Mouse (Mus musculus) limb, embryonic 15.5 days (tissue): ENCODE measurements around the gene Pitx3. TPM values are rescaled to one million over a fixed set of nuclear protein-coding genes. Genes with fewer than 3 reads are reported as not detected.
"Not testable (repeated sequence)": the region's sequence is repeated elsewhere in the genome, so short reads cannot be mapped to it uniquely, and the experiment has no call there.

ENCODE experiments used
- ATAC-seq: fragments of 200-750 bp; cut with Nextera tagmentation; 2 replicates; pipeline ENCODE4 v1.8.0; 2017; ENCODE audit warnings: low read depth, moderate TSS enrichment; ENCODE audit not compliant: insufficient number of reproducible peaks, low FRiP score, low TSS enrichment
- H3K27ac ChIP-seq: fragments of 300-500 bp; sonication (generic); 2 replicates; pipeline ENCODE4 v1.5.1; 2015; ENCODE audit warnings: moderate library complexity, mild to moderate bottlenecking, inconsistent platforms
- H3K27me3 ChIP-seq: fragments of 300-500 bp; sonication (generic); 2 replicates; pipeline ENCODE4 v1.6.1; 2015; ENCODE audit warnings: inconsistent platforms
- H3K36me3 ChIP-seq: fragments of 300-500 bp; sonication (generic); 2 replicates; pipeline ENCODE4 v1.6.1; 2015; ENCODE audit warnings: inconsistent platforms
- H3K4me1 ChIP-seq: fragments of 300-500 bp; sonication (generic); 2 replicates; pipeline ENCODE4 v1.6.1; 2015; ENCODE audit warnings: inconsistent platforms
- H3K4me2 ChIP-seq: fragments of 300-500 bp; sonication (generic); 2 replicates; pipeline ENCODE4 v1.6.1; 2015; ENCODE audit warnings: mild to moderate bottlenecking, inconsistent platforms
- H3K4me3 ChIP-seq: fragments of 300-500 bp; sonication (generic); 2 replicates; pipeline ENCODE4 v1.5.1; 2015; ENCODE audit warnings: mild to moderate bottlenecking, inconsistent platforms
- H3K9ac ChIP-seq: fragments of 300-500 bp; sonication (generic); 2 replicates; pipeline ENCODE4 v1.6.1; 2015; ENCODE audit warnings: inconsistent platforms
- H3K9me3 ChIP-seq: fragments of 300-500 bp; sonication (generic); 2 replicates; pipeline ENCODE4 v1.6.1; 2016; ENCODE audit warnings: inconsistent platforms
- WGBS: fragments of 180-500 bp; shearing (Covaris S2); methylation state at CpG from one replicate; pipeline ENCODE4 v1.1.7; 2015; 5-methylcytosine and 5-hydroxymethylcytosine counted together
- polyA plus RNA-seq: library from polyadenylated mRNA; unstranded; fragments of >200 nt; fragmentation: Nextera tagmentation; extraction: Ambion mirVana; gene quantifications from 2 replicates; pipeline ENCODE4 v1.2.1, GENCODE M21; 2015

Gene Pitx3
- polyA plus RNA-seq, 1 experiment from 2014 or later = 5.4 TPM

DNA sequence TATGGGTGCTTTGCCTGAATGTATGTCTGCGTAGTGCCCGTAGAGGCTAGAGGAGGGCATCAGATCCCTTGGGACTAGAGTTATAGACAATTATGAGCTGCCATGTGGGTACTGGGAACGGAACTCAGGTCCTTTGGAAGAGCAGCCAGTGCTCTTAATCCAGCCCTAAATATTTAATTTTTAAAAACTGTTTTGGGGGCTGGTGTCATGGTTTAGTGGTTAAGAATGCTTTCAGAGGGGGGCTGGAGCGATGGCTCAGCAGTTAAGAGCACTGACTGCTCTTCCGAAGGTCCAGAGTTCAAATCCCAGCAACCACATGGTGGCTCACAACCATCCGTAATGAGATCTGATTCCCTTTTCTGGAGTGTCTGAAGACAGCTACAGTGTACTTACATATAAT lies 18.4 kb downstream of the Pitx3 start:
- H3K9me3 ChIP-seq, ATAC-seq, H3K27ac ChIP-seq, H3K4me2 ChIP-seq, H3K9ac ChIP-seq, H3K4me3 ChIP-seq, H3K36me3 ChIP-seq, H3K4me1 ChIP-seq: not testable (repeated sequence)
- WGBS = 69% methylated on average over 6 of the region's 6 CpGs
- H3K27me3 ChIP-seq = peaks cover 50% of the 10 kb centered on the region

GRCm38 (mm10) chr19:46126301-46126700 lies 21.8 kb downstream of the Pitx3 start:
- H3K4me3 ChIP-seq = no peak overlapping the region
- no peaks in the 10 kb centered on the region for H3K9me3 ChIP-seq
- 84% methylated on average over 4 of the region's 4 CpGs for WGBS
- H3K4me1 ChIP-seq = no peaks in the 10 kb centered on the region; the same call in 1 of the 2 replicates
- no peak for ATAC-seq
- no peak overlapping the region for H3K9ac ChIP-seq
- H3K27me3 ChIP-seq = peaks cover 19% of the 10 kb centered on the region
- H3K36me3 ChIP-seq = no peaks in the 10 kb centered on the region
- no peak overlapping the region for H3K27ac ChIP-seq
- no peak overlapping the region for H3K4me2 ChIP-seq

DNA sequence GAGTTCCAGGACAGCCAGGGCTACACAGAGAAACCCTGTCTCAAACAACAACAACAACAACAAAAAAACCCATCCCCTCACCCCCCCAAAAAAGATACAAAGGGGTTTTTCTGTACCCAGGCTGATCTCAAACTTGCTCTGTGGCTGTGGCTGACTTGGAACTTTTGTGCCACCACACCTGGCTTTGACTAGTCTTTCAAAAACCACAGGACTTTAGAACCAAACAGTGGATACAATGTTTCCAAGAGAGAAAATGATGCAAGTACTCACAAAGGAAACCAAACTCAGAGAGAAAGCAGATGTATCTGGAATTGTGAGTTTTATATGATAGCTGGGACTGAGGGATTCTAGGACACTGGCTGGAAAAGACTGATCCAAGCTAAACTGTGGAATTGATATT lies 23.5 kb downstream of the Pitx3 start:
- no peaks in the 10 kb centered on the region for H3K4me1 ChIP-seq
- H3K36me3 ChIP-seq = no peaks in the 10 kb centered on the region
- no peak for ATAC-seq
- H3K27ac ChIP-seq = no peak overlapping the region
- H3K9me3 ChIP-seq = no peaks in the 10 kb centered on the region
- no peak overlapping the region for H3K4me2 ChIP-seq
- peaks cover 5% of the 10 kb centered on the region; the same call in 1 of the 2 replicates for H3K27me3 ChIP-seq
- no peak overlapping the region for H3K4me3 ChIP-seq
- H3K9ac ChIP-seq = no peak overlapping the region

- Histone ChIP-seq H3K9me3 (no peaks in the 10 kb centered on the region), H3K27ac (no peak overlapping the region), H3K4me3 (no peak overlapping the region), H3K27me3 (peaks cover 5% of the 10 kb centered on the region; the same call in 1 of the 2 replicates), H3K4me2 (no peak overlapping the region), H3K36me3 (no peaks in the 10 kb centered on the region), H3K9ac (no peak overlapping the region), H3K4me1 (no peaks in the 10 kb centered on the region)
- no peak for ATAC-seq
- 80% methylated on average over 3 of the region's 3 CpGs for WGBS
Observed at GRCm38 (mm10) chr19:46123876-46124275, 24.2 kb downstream of the Pitx3 start.

GRCm38 (mm10) chr19:46120872-46121271 lies 27.3 kb downstream of the Pitx3 start:
- H3K36me3 ChIP-seq = no peaks in the 10 kb centered on the region
- no peaks in the 10 kb centered on the region for H3K4me1 ChIP-seq
- no peaks in the 10 kb centered on the region for H3K27me3 ChIP-seq
- no peak for ATAC-seq
- no peak overlapping the region for H3K27ac ChIP-seq
- H3K9me3 ChIP-seq = no peaks in the 10 kb centered on the region
- H3K9ac ChIP-seq = no peak overlapping the region
- H3K4me3 ChIP-seq = no peak overlapping the region
- no peak overlapping the region for H3K4me2 ChIP-seq
- 73% methylated on average over 6 of the region's 6 CpGs for WGBS

- Histone ChIP-seq H3K9me3 (no peaks in the 10 kb centered on the region), H3K4me1 (no peaks in the 10 kb centered on the region), H3K36me3 (no peaks in the 10 kb centered on the region), H3K4me3 (no peak overlapping the region), H3K27me3 (no peaks in the 10 kb centered on the region), H3K9ac (no peak overlapping the region), H3K27ac (no peak overlapping the region), H3K4me2 (no peak overlapping the region)
- 88% methylated on average over 3 of the region's 3 CpGs for WGBS
- ATAC-seq = no peak
Observed at GRCm38 (mm10) chr19:46119458-46119857, 28.7 kb downstream of the Pitx3 start.

DNA sequence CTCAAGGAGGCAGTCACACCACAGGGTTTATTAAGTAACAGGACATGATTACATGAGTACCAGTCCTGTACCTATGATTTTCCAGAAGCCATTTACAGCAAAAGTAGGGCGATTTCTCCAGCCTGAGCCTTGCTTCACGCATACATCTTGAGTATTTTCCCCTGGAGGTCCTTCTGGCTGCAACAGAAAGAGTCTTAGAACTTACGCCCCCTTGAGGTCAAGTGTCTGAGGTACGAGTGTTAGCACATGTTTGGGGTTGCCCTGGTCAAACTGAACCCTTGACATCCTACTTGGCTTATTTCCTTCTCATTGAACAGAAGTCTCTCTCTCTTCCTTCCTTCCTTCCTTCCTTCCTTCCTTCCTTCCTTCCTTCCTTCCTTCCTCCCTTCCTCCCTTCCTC lies 33.5 kb downstream of the Pitx3 start:
- ATAC-seq = no peak
- H3K4me1 ChIP-seq = no peaks in the 10 kb centered on the region
- H3K9me3 ChIP-seq = no peaks in the 10 kb centered on the region
- H3K9ac ChIP-seq = no peak overlapping the region
- no peak overlapping the region for H3K4me3 ChIP-seq
- no peak overlapping the region for H3K27ac ChIP-seq
- 47% methylated on average over 4 of the region's 4 CpGs for WGBS
- no peak overlapping the region for H3K4me2 ChIP-seq
- H3K36me3 ChIP-seq = no peaks in the 10 kb centered on the region
- no peaks in the 10 kb centered on the region for H3K27me3 ChIP-seq

GRCm38 (mm10) chr19:46110781-46111180 lies 37.3 kb downstream of the Pitx3 start:
- H3K9ac ChIP-seq = no peak overlapping the region
- ATAC-seq = no peak
- H3K27ac ChIP-seq = no peak overlapping the region
- no peaks in the 10 kb centered on the region for H3K9me3 ChIP-seq
- H3K4me2 ChIP-seq = no peak overlapping the region
- H3K4me3 ChIP-seq = no peak overlapping the region
- WGBS = 78% methylated on average over 5 of the region's 5 CpGs
- no peaks in the 10 kb centered on the region for H3K4me1 ChIP-seq
- no peaks in the 10 kb centered on the region for H3K27me3 ChIP-seq
- no peaks in the 10 kb centered on the region for H3K36me3 ChIP-seq

- Histone ChIP-seq H3K36me3 (no peaks in the 10 kb centered on the region), H3K27ac (no peak overlapping the region), H3K9me3 (no peaks in the 10 kb centered on the region), H3K4me3 (no peak overlapping the region), H3K9ac (no peak overlapping the region), H3K27me3 (no peaks in the 10 kb centered on the region), H3K4me2 (no peak overlapping the region), H3K4me1 (no peaks in the 10 kb centered on the region)
- 81% methylated on average over 2 of the region's 2 CpGs for WGBS
- no peak for ATAC-seq
Observed at GRCm38 (mm10) chr19:46110214-46110613, 37.9 kb downstream of the Pitx3 start.

DNA sequence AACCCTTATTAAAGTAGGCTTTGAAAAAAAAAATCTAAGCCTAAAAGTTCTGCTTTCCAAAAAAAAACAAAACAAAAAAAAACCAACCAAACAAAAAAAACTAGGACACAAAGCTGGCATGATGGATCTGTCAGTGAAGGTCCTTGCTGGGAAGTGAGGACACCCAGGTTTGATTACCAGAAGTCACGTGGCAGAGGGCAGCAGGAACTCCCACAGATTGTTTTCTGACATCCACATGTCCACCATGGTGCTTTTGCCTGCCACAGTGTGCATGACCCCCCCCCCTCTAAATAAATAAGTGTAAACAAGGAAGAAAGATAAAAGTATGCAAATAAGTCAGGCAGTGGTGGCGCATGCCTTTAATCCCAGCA lies 44.0 kb downstream of the Pitx3 start:
- no peak overlapping the region for H3K4me3 ChIP-seq
- H3K27me3 ChIP-seq = no peaks in the 10 kb centered on the region
- H3K27ac ChIP-seq = no peak overlapping the region
- no peak overlapping the region for H3K4me2 ChIP-seq
- ATAC-seq = no peak
- no peaks in the 10 kb centered on the region for H3K36me3 ChIP-seq
- H3K4me1 ChIP-seq = no peaks in the 10 kb centered on the region
- H3K9ac ChIP-seq = no peak overlapping the region
- H3K9me3 ChIP-seq = no peaks in the 10 kb centered on the region
- WGBS = 78% methylated on average over 2 of the region's 2 CpGs

- H3K27me3 ChIP-seq = no peaks in the 10 kb centered on the region
- 91% methylated on average over 6 of the region's 6 CpGs for WGBS
Observed at GRCm38 (mm10) chr19:46103437-46104186, 44.5 kb downstream of the Pitx3 start.

DNA sequence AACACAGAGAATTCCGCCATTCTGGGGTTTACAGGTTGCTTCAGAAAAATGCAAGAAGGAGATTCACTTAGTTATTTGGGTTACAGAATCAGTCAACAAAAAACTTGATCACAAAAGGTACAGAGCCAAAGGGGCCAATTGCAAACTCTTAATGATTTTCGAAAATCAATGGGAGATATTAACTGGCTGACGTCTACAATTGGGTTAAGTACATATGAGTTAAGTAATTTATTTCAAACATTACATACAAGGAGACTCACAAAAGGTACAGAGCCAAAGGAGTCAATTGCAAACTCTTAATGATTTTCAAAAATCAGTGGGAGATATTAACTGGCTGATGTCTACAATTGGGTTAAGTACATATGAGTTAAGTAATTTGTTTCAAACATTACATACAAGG lies 48.6 kb downstream of the Pitx3 start:
- Histone ChIP-seq H3K36me3 (no peaks in the 10 kb centered on the region), H3K9me3 (no peaks in the 10 kb centered on the region), H3K9ac (no peak overlapping the region), H3K4me3 (no peak overlapping the region), H3K27ac (no peak overlapping the region), H3K4me2 (no peak overlapping the region), H3K27me3 (no peaks in the 10 kb centered on the region), H3K4me1 (no peaks in the 10 kb centered on the region)
- 93% methylated on average over 3 of the region's 3 CpGs for WGBS
- ATAC-seq = no peak

More at GRCm38 (mm10) chr19:46103437-46104186, 44.5 kb downstream of the Pitx3 start:
- Histone ChIP-seq H3K27ac (no peak overlapping the region), H3K4me2 (no peak overlapping the region), H3K4me3 (no peak overlapping the region), H3K4me1 (no peaks in the 10 kb centered on the region), H3K9me3 (no peaks in the 10 kb centered on the region), H3K9ac (no peak overlapping the region), H3K36me3 (no peaks in the 10 kb centered on the region)
- no peak for ATAC-seq

DNA sequence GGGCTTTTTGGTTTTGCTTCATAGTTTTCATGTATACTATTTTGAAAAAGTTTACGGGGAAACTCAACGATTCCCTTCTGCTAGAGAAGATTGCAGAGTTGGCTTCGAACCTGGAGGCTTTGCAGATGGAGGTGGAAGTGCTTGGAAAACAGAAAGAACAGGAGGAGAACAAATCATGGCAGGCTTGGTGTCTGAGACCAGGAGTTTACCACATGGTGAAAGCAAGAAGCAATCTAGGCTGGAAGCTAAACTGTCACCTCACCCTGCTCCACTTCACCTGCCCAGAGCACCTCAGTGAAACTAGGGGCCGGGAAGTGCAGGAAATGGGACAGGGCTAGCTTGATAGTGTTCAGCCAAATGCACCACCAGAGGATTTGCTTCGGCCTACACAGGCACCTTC lies 51.7 kb downstream of the Pitx3 start:
- WGBS = 81% methylated on average over 5 of the region's 5 CpGs
- no peaks in the 10 kb centered on the region for H3K27me3 ChIP-seq
- no peak overlapping the region for H3K4me3 ChIP-seq
- H3K36me3 ChIP-seq = no peaks in the 10 kb centered on the region
- H3K9me3 ChIP-seq = no peaks in the 10 kb centered on the region
- no peak for ATAC-seq
- no peaks in the 10 kb centered on the region for H3K4me1 ChIP-seq
- no peak overlapping the region for H3K9ac ChIP-seq
- no peak overlapping the region for H3K4me2 ChIP-seq
- H3K27ac ChIP-seq = no peak overlapping the region
